Mouse (Mus musculus) kidney, embryonic 15.5 days (tissue): Measurements from ENCODE around the gene Atf7. TPM values are rescaled to one million over a fixed set of nuclear protein-coding genes. Genes with fewer than 3 reads are reported as not detected.
A peak's percentile ranks its signal among the peaks of the same experiment; 100 is the strongest.

Experiments
- ATAC-seq: fragments of 200-750 bp; cut with Nextera tagmentation; replicated peaks from 2 replicates; pipeline ENCODE4 v1.8.0; 2017; ENCODE audit warnings: moderate TSS enrichment; ENCODE audit not compliant: low FRiP score
- H3K27ac ChIP-seq: fragments of 300-500 bp; sonication (generic); 2 replicates; pipeline ENCODE4 v1.5.1; 2015; ENCODE audit warnings: mild to moderate bottlenecking, inconsistent platforms
- H3K27me3 ChIP-seq: fragments of 300-500 bp; sonication (generic); 2 replicates; pipeline ENCODE4 v1.6.1; 2015; ENCODE audit warnings: inconsistent platforms
- H3K36me3 ChIP-seq: fragments of 300-500 bp; sonication (generic); 2 replicates; pipeline ENCODE4 v1.6.1; 2015; ENCODE audit warnings: inconsistent platforms
- H3K4me1 ChIP-seq: fragments of 300-500 bp; sonication (generic); 2 replicates; pipeline ENCODE4 v1.6.1; 2015; ENCODE audit warnings: inconsistent platforms
- H3K4me2 ChIP-seq: fragments of 300-500 bp; sonication (generic); 2 replicates; pipeline ENCODE4 v1.6.1; 2015; ENCODE audit warnings: moderate library complexity, mild to moderate bottlenecking, inconsistent platforms
- H3K4me3 ChIP-seq: fragments of 300-500 bp; sonication (generic); replicated peaks from 2 replicates; pipeline ENCODE4 v1.5.1; 2015; ENCODE audit warnings: mild to moderate bottlenecking, inconsistent platforms
- H3K9ac ChIP-seq: fragments of 300-500 bp; sonication (generic); 2 replicates; pipeline ENCODE4 v1.6.1; 2015; ENCODE audit warnings: mild to moderate bottlenecking, inconsistent platforms
- H3K9me3 ChIP-seq: fragments of 300-500 bp; sonication (generic); replicated peaks from 2 replicates; pipeline ENCODE4 v1.6.1; 2016; ENCODE audit warnings: inconsistent platforms
- WGBS: fragments of 180-500 bp; shearing (Covaris S2); methylation state at CpG from one replicate; pipeline ENCODE4 v1.1.7; 2015; ENCODE audit warnings: mixed read lengths; 5-methylcytosine and 5-hydroxymethylcytosine counted together
- polyA plus RNA-seq: library from polyadenylated mRNA; unstranded; fragments of >200 nt; fragmentation: Nextera tagmentation; extraction: Ambion mirVana; gene quantifications from 2 replicates; pipeline ENCODE4 v1.2.1, GENCODE M21; 2015

Gene Atf7
- polyA plus RNA-seq, 1 experiment from 2014 or later, result 39.4 TPM

- Histone ChIP-seq H3K27ac (no peak overlapping the region), H3K9me3 (no peaks in the 10 kb centered on the region), H3K9ac (no peak overlapping the region), H3K4me3 (no peak overlapping the region), H3K27me3 (no peaks in the 10 kb centered on the region), H3K4me1 (no peaks in the 10 kb centered on the region), H3K36me3 (peaks cover 91% of the 10 kb centered on the region), H3K4me2 (no peak overlapping the region)
- 88% methylated on average over 7 of the region's 7 CpGs for WGBS
- no peak for ATAC-seq
Observed at GRCm38 (mm10) chr15:102533926-102534325, 91.3 kb downstream of the Atf7 start.

- Histone ChIP-seq H3K4me1 (no peaks in the 10 kb centered on the region), H3K27ac (no peak overlapping the region), H3K36me3 (peaks cover 93% of the 10 kb centered on the region), H3K9me3 (no peaks in the 10 kb centered on the region), H3K27me3 (no peaks in the 10 kb centered on the region), H3K9ac (no peak overlapping the region), H3K4me3 (no peak overlapping the region), H3K4me2 (no peak overlapping the region)
- WGBS, result 89% methylated on average over 3 of the region's 3 CpGs
- no peak for ATAC-seq
Observed at GRCm38 (mm10) chr15:102532106-102532900, 93.0 kb downstream of the Atf7 start.

GRCm38 (mm10) chr15:102531586-102531985, 93.7 kb downstream of the Atf7 start:
- WGBS, result 53% methylated on average over 4 of the region's 4 CpGs
- Histone ChIP-seq H3K4me2 (no peak overlapping the region), H3K27me3 (no peaks in the 10 kb centered on the region), H3K9me3 (no peaks in the 10 kb centered on the region), H3K27ac (no peak overlapping the region), H3K4me1 (no peaks in the 10 kb centered on the region), H3K9ac (no peak overlapping the region), H3K4me3 (no peak overlapping the region), H3K36me3 (peaks cover 89% of the 10 kb centered on the region)
- ATAC-seq, result no peak

GRCm38 (mm10) chr15:102530566-102530965, 94.7 kb downstream of the Atf7 start:
- ATAC-seq, result no peak
- Histone ChIP-seq H3K27ac (no peak overlapping the region), H3K9me3 (no peaks in the 10 kb centered on the region), H3K4me1 (no peaks in the 10 kb centered on the region), H3K36me3 (peaks cover 83% of the 10 kb centered on the region), H3K9ac (no peak overlapping the region), H3K4me3 (no peak overlapping the region), H3K4me2 (no peak overlapping the region), H3K27me3 (no peaks in the 10 kb centered on the region)
- WGBS, result 78% methylated on average over 4 of the region's 4 CpGs

GRCm38 (mm10) chr15:102528396-102528795, 96.9 kb downstream of the Atf7 start:
- 90% methylated on average over 1 of the region's 1 CpGs for WGBS
- no peaks in the 10 kb centered on the region for H3K9me3 ChIP-seq
- no peaks in the 10 kb centered on the region for H3K4me1 ChIP-seq
- no peak overlapping the region for H3K4me3 ChIP-seq
- no peak overlapping the region for H3K27ac ChIP-seq
- ATAC-seq, result no peak
- no peak overlapping the region for H3K4me2 ChIP-seq
- H3K36me3 ChIP-seq, result peaks cover 85% of the 10 kb centered on the region
- H3K27me3 ChIP-seq, result no peaks in the 10 kb centered on the region
- no peak overlapping the region for H3K9ac ChIP-seq

GRCm38 (mm10) chr15:102527936-102528335, 97.3 kb downstream of the Atf7 start:
- H3K9me3 ChIP-seq, result no peaks in the 10 kb centered on the region
- peaks cover 82% of the 10 kb centered on the region for H3K36me3 ChIP-seq
- no peak overlapping the region for H3K9ac ChIP-seq
- WGBS, result 79% methylated on average over 3 of the region's 3 CpGs
- no peak overlapping the region for H3K4me3 ChIP-seq
- H3K27ac ChIP-seq, result no peak overlapping the region
- ATAC-seq, result no peak
- H3K4me1 ChIP-seq, result no peaks in the 10 kb centered on the region
- H3K27me3 ChIP-seq, result no peaks in the 10 kb centered on the region
- no peak overlapping the region for H3K4me2 ChIP-seq

- H3K4me1 ChIP-seq, result no peaks in the 10 kb centered on the region
- H3K27me3 ChIP-seq, result no peaks in the 10 kb centered on the region
- H3K9ac ChIP-seq, result no peak overlapping the region
- no peak overlapping the region for H3K4me2 ChIP-seq
- 70% methylated on average over 6 of the region's 6 CpGs for WGBS
- peaks cover 83% of the 10 kb centered on the region for H3K36me3 ChIP-seq
- no peaks in the 10 kb centered on the region for H3K9me3 ChIP-seq
- no peak overlapping the region for H3K4me3 ChIP-seq
- no peak overlapping the region for H3K27ac ChIP-seq
- ATAC-seq, result no peak
Observed at GRCm38 (mm10) chr15:102526111-102527002, 98.9 kb downstream of the Atf7 start.

- WGBS, result 4% methylated on average over 3 of the region's 3 CpGs
- Histone ChIP-seq H3K4me3 (no peak within 1 kb of the TSS), H3K4me1 (peaks cover 10% of the 10 kb centered on the region), H3K27me3 (no peaks in the 10 kb centered on the region), H3K4me2 (no peak within 1 kb of the TSS), H3K9ac (peak within 1 kb of the TSS; percentile 15; the same call in 1 of the 2 replicates), H3K27ac (no peak within 1 kb of the TSS), H3K9me3 (no peaks in the 10 kb centered on the region), H3K36me3 (peaks cover 82% of the 10 kb centered on the region)
- ATAC-seq, result no peak
Observed at GRCm38 (mm10) chr15:102524892-102525485, 100.3 kb downstream of the Atf7 start, which contains the start of gene Npff. Npff (minus strand) TSS chr15:102524942.

GRCm38 (mm10) chr15:102521480-102521879, 103.8 kb downstream of the Atf7 start:
- no peak overlapping the region for H3K27ac ChIP-seq
- H3K36me3 ChIP-seq, result peaks cover 54% of the 10 kb centered on the region
- WGBS, result 89% methylated on average over 4 of the region's 4 CpGs
- H3K4me1 ChIP-seq, result peaks cover 20% of the 10 kb centered on the region
- H3K4me3 ChIP-seq, result no peak overlapping the region
- H3K9ac ChIP-seq, result no peak overlapping the region
- H3K27me3 ChIP-seq, result no peaks in the 10 kb centered on the region
- ATAC-seq, result no peak
- H3K9me3 ChIP-seq, result no peaks in the 10 kb centered on the region
- no peak overlapping the region for H3K4me2 ChIP-seq

- no peak overlapping the region for H3K4me3 ChIP-seq
- ATAC-seq, result no peak
- H3K9ac ChIP-seq, result 0 out of 2 replicates have a peak overlapping the region, but pooled peaks have one; percentile 14
- no peaks in the 10 kb centered on the region for H3K27me3 ChIP-seq
- no peaks in the 10 kb centered on the region for H3K9me3 ChIP-seq
- 85% methylated on average over 4 of the region's 4 CpGs for WGBS
- peaks cover 30% of the 10 kb centered on the region for H3K4me1 ChIP-seq
- no peak overlapping the region for H3K27ac ChIP-seq
- H3K4me2 ChIP-seq, result no peak overlapping the region
- H3K36me3 ChIP-seq, result peaks cover 49% of the 10 kb centered on the region
Observed at GRCm38 (mm10) chr15:102520416-102520815, 104.8 kb downstream of the Atf7 start.

GRCm38 (mm10) chr15:102519211-102520141, 105.8 kb downstream of the Atf7 start:
- Histone ChIP-seq H3K27ac (peak overlapping the region; percentile 100; the same call in 1 of the 2 replicates), H3K4me1 (peaks cover 34% of the 10 kb centered on the region), H3K4me3 (peak overlapping the region; percentile 80), H3K4me2 (peak overlapping the region; percentile 81), H3K36me3 (peaks cover 41% of the 10 kb centered on the region), H3K9me3 (no peaks in the 10 kb centered on the region), H3K9ac (peak overlapping the region; percentile 85), H3K27me3 (no peaks in the 10 kb centered on the region)
- 50% methylated on average over 17 of the region's 17 CpGs for WGBS
- ATAC-seq, result no peak
